Mouse (Mus musculus) limb, embryonic 13.5 days (tissue): ENCODE measurements at regions not wholly inside any gene's neighbourhood (a gene's known extent, or its start where the extent isn't known, plus 50 kb on each side); places are given as distances from the start of the nearest gene placed in this dataset.

ENCODE experiments used
- ATAC-seq: fragments of 200-750 bp; cut with Nextera tagmentation; 2 replicates; pipeline ENCODE4 v1.8.0; 2017; ENCODE audit warnings: low read depth, moderate number of reproducible peaks, moderate TSS enrichment; ENCODE audit not compliant: low FRiP score
- H3K27ac ChIP-seq: fragments of 300-500 bp; sonication (generic); 2 replicates; pipeline ENCODE4 v1.5.1; 2015; ENCODE audit warnings: inconsistent platforms, mild to moderate bottlenecking, moderate library complexity
- H3K27me3 ChIP-seq: fragments of 300-500 bp; sonication (generic); 2 replicates; pipeline ENCODE4 v1.6.1; 2015; ENCODE audit warnings: mild to moderate bottlenecking, inconsistent platforms
- H3K36me3 ChIP-seq: fragments of 300-500 bp; sonication (generic); 2 replicates; pipeline ENCODE4 v1.6.1; 2015; ENCODE audit warnings: inconsistent platforms, mild to moderate bottlenecking, moderate library complexity
- H3K4me1 ChIP-seq: fragments of 300-500 bp; sonication (generic); 2 replicates; pipeline ENCODE4 v1.6.1; 2015; ENCODE audit warnings: inconsistent platforms
- H3K4me2 ChIP-seq: fragments of 300-500 bp; sonication (generic); replicated peaks from 2 replicates; pipeline ENCODE4 v1.6.1; 2015; ENCODE audit warnings: inconsistent platforms, mild to moderate bottlenecking, moderate library complexity
- H3K4me3 ChIP-seq: fragments of 300-500 bp; sonication (generic); 2 replicates; pipeline ENCODE4 v1.5.1; 2015; ENCODE audit warnings: moderate library complexity, mild to moderate bottlenecking, inconsistent platforms
- H3K9ac ChIP-seq: fragments of 300-500 bp; sonication (generic); 2 replicates; pipeline ENCODE4 v1.6.1; 2015; ENCODE audit warnings: mild to moderate bottlenecking, inconsistent platforms
- H3K9me3 ChIP-seq: fragments of 300-500 bp; sonication (generic); 2 replicates; pipeline ENCODE4 v1.6.1; 2016; ENCODE audit warnings: inconsistent platforms
- WGBS: fragments of 180-500 bp; shearing (Covaris S2); methylation state at CpG from one replicate; pipeline ENCODE4 v1.1.7; 2015; 5-methylcytosine and 5-hydroxymethylcytosine counted together

GRCm38 (mm10) chr1:61198549-61199062 lies 220.9 kb downstream of the Icos start:
- Histone ChIP-seq H3K9me3 (no peaks in the 10 kb centered on the region), H3K4me1 (peaks cover 22% of the 10 kb centered on the region), H3K27ac (no peak overlapping the region), H3K9ac (no peak overlapping the region), H3K27me3 (no peaks in the 10 kb centered on the region), H3K4me2 (no peak overlapping the region), H3K4me3 (no peak overlapping the region), H3K36me3 (no peaks in the 10 kb centered on the region)
- WGBS = 89% methylated on average over 3 of the region's 3 CpGs
- ATAC-seq = no peak

- H3K27me3 ChIP-seq = no peaks in the 10 kb centered on the region; the same call in 1 of the 2 replicates
- peaks cover 18% of the 10 kb centered on the region for H3K4me1 ChIP-seq
- H3K9ac ChIP-seq = no peak overlapping the region
- no peak overlapping the region for H3K27ac ChIP-seq
- 79% methylated on average over 2 of the region's 2 CpGs for WGBS
- H3K9me3 ChIP-seq = no peaks in the 10 kb centered on the region
- H3K4me2 ChIP-seq = no peak overlapping the region
- no peak for ATAC-seq
- no peaks in the 10 kb centered on the region for H3K36me3 ChIP-seq
- no peak overlapping the region for H3K4me3 ChIP-seq
These were observed 223.3 kb downstream of the Icos start for GRCm38 (mm10) chr1:61201006-61201405.

GRCm38 (mm10) chr1:61202079-61202478 lies 224.4 kb downstream of the Icos start:
- H3K27ac ChIP-seq = no peak overlapping the region
- no peak overlapping the region for H3K4me3 ChIP-seq
- no peak overlapping the region for H3K9ac ChIP-seq
- peaks cover 18% of the 10 kb centered on the region for H3K4me1 ChIP-seq
- H3K9me3 ChIP-seq = no peaks in the 10 kb centered on the region
- no peaks in the 10 kb centered on the region for H3K36me3 ChIP-seq
- H3K4me2 ChIP-seq = no peak overlapping the region
- no peaks in the 10 kb centered on the region; the same call in 1 of the 2 replicates for H3K27me3 ChIP-seq
- 63% methylated on average over 3 of the region's 3 CpGs for WGBS
- no peak for ATAC-seq

GRCm38 (mm10) chr1:61203170-61203569 lies 225.4 kb downstream of the Icos start:
- no peaks in the 10 kb centered on the region for H3K9me3 ChIP-seq
- peaks cover 18% of the 10 kb centered on the region for H3K4me1 ChIP-seq
- H3K27ac ChIP-seq = no peak overlapping the region
- 13% methylated on average over 15 of the region's 15 CpGs for WGBS
- H3K9ac ChIP-seq = no peak overlapping the region
- peak; percentile 81; the same call in 1 of the 2 replicates for ATAC-seq
- H3K36me3 ChIP-seq = no peaks in the 10 kb centered on the region
- H3K4me2 ChIP-seq = peak overlapping the region; percentile 53
- no peak overlapping the region for H3K4me3 ChIP-seq
- H3K27me3 ChIP-seq = no peaks in the 10 kb centered on the region; the same call in 1 of the 2 replicates

GRCm38 (mm10) chr1:61203612-61204011 lies 225.9 kb downstream of the Icos start:
- no peak overlapping the region for H3K9ac ChIP-seq
- no peaks in the 10 kb centered on the region for H3K9me3 ChIP-seq
- H3K4me2 ChIP-seq = peak overlapping the region; percentile 53
- no peak overlapping the region for H3K4me3 ChIP-seq
- no peak for ATAC-seq
- H3K36me3 ChIP-seq = no peaks in the 10 kb centered on the region
- no peaks in the 10 kb centered on the region; the same call in 1 of the 2 replicates for H3K27me3 ChIP-seq
- no peak overlapping the region for H3K27ac ChIP-seq
- WGBS = 15% methylated on average over 6 of the region's 6 CpGs
- peaks cover 18% of the 10 kb centered on the region for H3K4me1 ChIP-seq

- no peaks in the 10 kb centered on the region for H3K36me3 ChIP-seq
These were observed 227.4 kb downstream of the Icos start for GRCm38 (mm10) chr1:61205137-61205536.

GRCm38 (mm10) chr1:61206861-61207380 lies 229.2 kb downstream of the Icos start:
- Histone ChIP-seq H3K9ac (no peak overlapping the region), H3K9me3 (no peaks in the 10 kb centered on the region), H3K4me2 (no peak overlapping the region), H3K4me1 (peaks cover 18% of the 10 kb centered on the region), H3K4me3 (no peak overlapping the region), H3K36me3 (no peaks in the 10 kb centered on the region), H3K27ac (no peak overlapping the region), H3K27me3 (no peaks in the 10 kb centered on the region; the same call in 1 of the 2 replicates)
- no peak for ATAC-seq
- 81% methylated on average over 6 of the region's 6 CpGs for WGBS

More at GRCm38 (mm10) chr1:61205137-61205536, 227.4 kb downstream of the Icos start:
- no peaks in the 10 kb centered on the region for H3K9me3 ChIP-seq
- no peak overlapping the region for H3K4me2 ChIP-seq
- H3K27me3 ChIP-seq = no peaks in the 10 kb centered on the region; the same call in 1 of the 2 replicates
- no peak overlapping the region for H3K27ac ChIP-seq
- no peak overlapping the region for H3K4me3 ChIP-seq
- ATAC-seq = no peak
- no peak overlapping the region for H3K9ac ChIP-seq
- WGBS = 74% methylated on average over 5 of the region's 5 CpGs
- H3K4me1 ChIP-seq = peaks cover 18% of the 10 kb centered on the region

GRCm38 (mm10) chr1:61208386-61208785 lies 230.7 kb downstream of the Icos start:
- WGBS = 72% methylated on average over 1 of the region's 1 CpGs
- H3K9me3 ChIP-seq = no peaks in the 10 kb centered on the region
- H3K27me3 ChIP-seq = no peaks in the 10 kb centered on the region; the same call in 1 of the 2 replicates
- H3K27ac ChIP-seq = no peak overlapping the region
- H3K36me3 ChIP-seq = no peaks in the 10 kb centered on the region
- no peak overlapping the region for H3K4me2 ChIP-seq
- no peak overlapping the region for H3K4me3 ChIP-seq
- ATAC-seq = no peak
- H3K4me1 ChIP-seq = peaks cover 5% of the 10 kb centered on the region
- no peak overlapping the region for H3K9ac ChIP-seq

GRCm38 (mm10) chr1:61221131-61221530 lies 243.4 kb downstream of the Icos start:
- Histone ChIP-seq H3K4me1 (no peaks in the 10 kb centered on the region), H3K9ac (no peak overlapping the region), H3K9me3 (no peaks in the 10 kb centered on the region), H3K4me3 (no peak overlapping the region), H3K36me3 (no peaks in the 10 kb centered on the region), H3K27ac (no peak overlapping the region), H3K4me2 (no peak overlapping the region), H3K27me3 (no peaks in the 10 kb centered on the region)
- no peak for ATAC-seq
- WGBS = 54% methylated on average over 1 of the region's 1 CpGs

- H3K4me2 ChIP-seq = no peak overlapping the region
- no peaks in the 10 kb centered on the region for H3K9me3 ChIP-seq
- peaks cover 14% of the 10 kb centered on the region for H3K4me1 ChIP-seq
- H3K27me3 ChIP-seq = no peaks in the 10 kb centered on the region
- H3K9ac ChIP-seq = no peak overlapping the region
- no peak overlapping the region for H3K4me3 ChIP-seq
- no peak for ATAC-seq
- H3K36me3 ChIP-seq = no peaks in the 10 kb centered on the region
- H3K27ac ChIP-seq = no peak overlapping the region
- WGBS = 37% methylated on average over 4 of the region's 4 CpGs
These were observed 251.2 kb downstream of the Icos start for GRCm38 (mm10) chr1:61228942-61229341.

- 24% methylated on average over 1 of the region's 1 CpGs for WGBS
- ATAC-seq = no peak
- H3K4me2 ChIP-seq = no peak overlapping the region
- no peaks in the 10 kb centered on the region for H3K9me3 ChIP-seq
- H3K4me1 ChIP-seq = peaks cover 23% of the 10 kb centered on the region
- H3K27me3 ChIP-seq = no peaks in the 10 kb centered on the region
- no peaks in the 10 kb centered on the region for H3K36me3 ChIP-seq
- no peak overlapping the region for H3K9ac ChIP-seq
- no peak overlapping the region for H3K4me3 ChIP-seq
- H3K27ac ChIP-seq = no peak overlapping the region
These were observed 255.3 kb downstream of the Icos start for GRCm38 (mm10) chr1:61233001-61233400.

GRCm38 (mm10) chr1:61233476-61234297 lies 256.0 kb downstream of the Icos start:
- Histone ChIP-seq H3K36me3 (no peaks in the 10 kb centered on the region), H3K27me3 (no peaks in the 10 kb centered on the region), H3K4me3 (peak overlapping the region; percentile 27), H3K4me1 (peaks cover 23% of the 10 kb centered on the region), H3K4me2 (peak overlapping the region; percentile 57), H3K9ac (peak overlapping the region; percentile 46), H3K9me3 (no peaks in the 10 kb centered on the region), H3K27ac (no peak overlapping the region)
- peak; percentile 69 for ATAC-seq
- 4% methylated on average over 10 of the region's 10 CpGs for WGBS
